Mouse (Mus musculus): ENCODE data around the gene Tmc4. TPM values are rescaled to one million over a fixed set of nuclear protein-coding genes. Genes with fewer than 3 reads are reported as not detected.
A peak's percentile ranks its signal among the peaks of the same experiment; 100 is the strongest.

Gene Tmc4
- polyA plus RNA-seq, 1 experiment: 229 TPM

DNA sequence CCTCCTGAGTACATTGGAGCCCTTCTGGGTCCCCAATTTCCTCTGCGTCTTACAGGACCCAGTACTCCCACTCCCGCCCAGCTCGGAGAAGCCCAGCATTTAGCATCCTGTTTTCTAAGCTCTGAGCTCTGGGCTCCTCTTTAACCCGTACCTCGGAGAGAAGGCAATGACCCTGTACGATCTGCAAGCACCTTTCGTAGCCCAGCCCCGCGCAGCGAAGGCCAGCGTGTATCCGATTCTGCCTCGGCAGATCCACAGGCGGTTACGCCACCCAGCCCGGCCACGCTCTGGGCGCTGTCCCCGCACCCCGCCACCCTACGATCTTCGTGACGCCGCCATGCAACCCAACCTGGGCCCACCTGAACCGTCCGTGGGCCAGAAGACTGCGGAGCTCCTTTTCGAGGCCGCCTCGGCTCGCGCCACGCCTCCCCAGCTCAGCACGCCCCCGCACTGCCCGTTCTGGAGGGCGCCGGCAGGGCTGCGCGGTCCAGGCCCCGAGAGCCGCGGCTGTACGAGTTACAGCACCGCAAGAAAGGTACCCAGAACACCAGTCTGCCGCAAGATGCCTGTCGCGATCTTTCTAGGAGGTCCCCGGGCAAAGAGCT, 15.1 kb upstream of the Tmc4 start, which contains the start of gene Tsen34:
Gene Tsen34 (plus strand): TSS at position 482 of the 605 bp plus-strand sequence.
- 1% methylated on average over 49 of the region's 49 CpGs for WGBS
- TF ChIP-seq POLR2A (IDR thresholded peaks at IDR 0.05; ENCODE audit: low read depth, low read length): peak; percentile 41; the same call in 1 of the 2 replicates
- TF ChIP-seq CTCF (IDR thresholded peaks at IDR 0.05; ENCODE audit: extremely low read depth, insufficient read length, insufficient replicate concordance, low read depth, low read length): no peak

DNA sequence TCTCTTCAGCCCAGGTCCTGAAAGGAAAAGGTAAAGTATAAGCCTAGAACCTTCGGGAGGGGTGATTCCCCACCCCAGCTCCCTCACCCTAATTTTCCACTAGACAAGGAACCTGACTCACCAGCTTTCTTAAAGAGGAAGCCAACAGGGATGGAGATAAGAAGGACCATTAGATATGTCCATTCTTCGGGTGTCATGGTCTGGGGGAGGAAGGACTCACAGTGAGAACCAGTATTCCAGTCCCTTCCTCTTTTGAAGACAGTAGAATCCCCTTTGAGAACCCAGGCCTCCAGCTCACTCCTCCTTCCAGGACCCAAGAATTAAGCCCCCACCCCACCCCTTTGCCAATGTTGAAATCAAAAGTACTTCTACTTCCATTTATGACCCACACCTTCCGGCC, 14.6 kb upstream of the Tmc4 start:
- 12% methylated on average over 3 of the region's 3 CpGs for WGBS

More for the DNA sequence above, 15.1 kb upstream of the Tmc4 start, which contains the start of gene Tsen34:
- peaks cover 9% of the 10 kb centered on the region; the same call in 1 of the 2 replicates for H3K4me1 ChIP-seq (ENCODE audit: control insufficient read depth, insufficient read depth, insufficient read length, low read length)
- H3K27me3 ChIP-seq (ENCODE audit: control insufficient read depth, insufficient read depth, low read length): no peaks in the 10 kb centered on the region
- H3K27ac ChIP-seq (ENCODE audit: insufficient read depth, low read depth, low read length): peak within 1 kb of the TSS; percentile 91
- peaks cover 3% of the 10 kb centered on the region for H3K36me3 ChIP-seq (ENCODE audit: control insufficient read depth, insufficient read depth, low read length)
- H3K4me3 ChIP-seq (ENCODE audit: low read depth, low read length): peak within 1 kb of the TSS; percentile 73

DNA sequence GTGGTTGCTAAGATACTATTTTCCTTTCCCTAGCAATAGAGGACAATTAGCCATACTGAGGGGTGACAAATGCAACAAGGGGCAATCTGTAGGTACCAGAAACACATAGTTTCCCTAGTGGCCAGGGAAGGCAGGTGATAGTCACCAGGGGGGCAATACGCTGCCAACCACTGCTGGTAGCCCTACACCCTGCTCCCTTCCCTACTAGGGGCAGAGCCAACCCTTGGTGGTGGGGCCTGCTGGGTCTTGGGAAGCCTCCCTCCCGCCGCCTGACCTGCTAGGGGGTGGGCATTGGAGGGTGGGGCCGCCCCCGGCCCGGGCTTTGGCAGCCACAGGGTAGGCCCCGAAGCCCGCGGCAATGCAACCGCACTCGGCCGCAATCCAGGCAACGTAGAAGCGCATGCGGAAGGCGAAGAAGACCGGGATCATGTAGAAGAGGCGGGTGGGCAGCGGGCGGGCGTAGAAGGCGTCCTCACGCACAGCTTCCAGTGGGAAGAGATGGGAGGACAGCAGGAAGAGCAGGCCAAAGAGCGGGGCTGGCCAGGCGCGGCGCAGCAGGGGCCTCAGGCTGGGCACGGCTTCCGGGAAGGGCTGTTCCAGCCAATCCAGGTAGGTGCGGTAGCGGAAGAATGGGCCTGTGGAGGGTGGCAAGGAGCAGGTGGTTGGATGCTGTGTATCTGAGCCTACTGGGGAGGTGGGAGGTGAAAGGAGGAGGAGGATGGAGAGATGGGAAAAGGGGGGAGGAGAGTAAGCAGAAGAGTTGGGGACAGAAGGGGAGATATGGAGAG, 8.2 kb upstream of the Tmc4 start:
- Histone ChIP-seq H3K36me3 (ENCODE audit: control insufficient read depth, insufficient read depth, low read length) (peaks cover 26% of the 10 kb centered on the region), H3K27me3 (ENCODE audit: control insufficient read depth, insufficient read depth, low read length) (no peaks in the 10 kb centered on the region), H3K4me3 (ENCODE audit: low read depth, low read length) (no peak overlapping the region), H3K27ac (ENCODE audit: insufficient read depth, low read depth, low read length) (no peak overlapping the region), H3K4me1 (ENCODE audit: control insufficient read depth, insufficient read depth, insufficient read length, low read length) (no peaks in the 10 kb centered on the region)
- 94% methylated on average over 31 of the region's 31 CpGs for WGBS
- no peak for TF ChIP-seq POLR2A (IDR thresholded peaks at IDR 0.05; ENCODE audit: low read depth, low read length)
- no peak for TF ChIP-seq CTCF (IDR thresholded peaks at IDR 0.05; ENCODE audit: extremely low read depth, insufficient read length, insufficient replicate concordance, low read depth, low read length)

More for the DNA sequence above, 14.6 kb upstream of the Tmc4 start:
- TF ChIP-seq POLR2A (IDR thresholded peaks at IDR 0.05; ENCODE audit: low read depth, low read length) (no peak), CTCF (IDR thresholded peaks at IDR 0.05; ENCODE audit: extremely low read depth, insufficient read length, insufficient replicate concordance, low read depth, low read length) (no peak)
- Histone ChIP-seq H3K27ac (ENCODE audit: insufficient read depth, low read depth, low read length) (no peak overlapping the region), H3K4me1 (ENCODE audit: control insufficient read depth, insufficient read depth, insufficient read length, low read length) (peaks cover 9% of the 10 kb centered on the region; the same call in 1 of the 2 replicates), H3K4me3 (ENCODE audit: low read depth, low read length) (peak overlapping the region; percentile 73), H3K27me3 (ENCODE audit: control insufficient read depth, insufficient read depth, low read length) (no peaks in the 10 kb centered on the region), H3K36me3 (ENCODE audit: control insufficient read depth, insufficient read depth, low read length) (peaks cover 4% of the 10 kb centered on the region)

DNA sequence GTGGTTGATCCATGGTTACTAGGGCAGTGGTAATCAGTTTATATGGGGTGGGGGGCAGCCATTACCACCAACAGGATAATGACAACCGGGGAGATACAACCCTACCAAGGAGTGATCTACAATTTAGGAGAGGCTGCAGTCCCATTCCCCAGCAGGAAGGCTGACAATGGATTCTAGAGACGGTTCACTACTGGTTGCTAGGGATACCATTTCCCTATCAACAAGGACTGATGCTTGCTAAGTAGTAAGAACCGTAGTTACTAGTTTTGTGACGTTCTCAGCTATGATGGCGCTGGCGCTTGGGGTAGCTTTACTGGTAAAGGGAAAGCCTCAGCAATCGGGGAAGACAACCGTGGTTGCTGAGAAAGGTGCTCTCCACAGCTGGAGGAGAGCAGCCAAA, 7.3 kb upstream of the Tmc4 start:
- WGBS: 89% methylated on average over 8 of the region's 8 CpGs
- Histone ChIP-seq H3K27ac (ENCODE audit: insufficient read depth, low read depth, low read length) (no peak overlapping the region), H3K27me3 (ENCODE audit: control insufficient read depth, insufficient read depth, low read length) (no peaks in the 10 kb centered on the region), H3K4me3 (ENCODE audit: low read depth, low read length) (no peak overlapping the region), H3K36me3 (ENCODE audit: control insufficient read depth, insufficient read depth, low read length) (peaks cover 28% of the 10 kb centered on the region), H3K4me1 (ENCODE audit: control insufficient read depth, insufficient read depth, insufficient read length, low read length) (no peaks in the 10 kb centered on the region)
- TF ChIP-seq POLR2A (IDR thresholded peaks at IDR 0.05; ENCODE audit: low read depth, low read length) (no peak), CTCF (IDR thresholded peaks at IDR 0.05; ENCODE audit: extremely low read depth, insufficient read length, insufficient replicate concordance, low read depth, low read length) (no peak)

DNA sequence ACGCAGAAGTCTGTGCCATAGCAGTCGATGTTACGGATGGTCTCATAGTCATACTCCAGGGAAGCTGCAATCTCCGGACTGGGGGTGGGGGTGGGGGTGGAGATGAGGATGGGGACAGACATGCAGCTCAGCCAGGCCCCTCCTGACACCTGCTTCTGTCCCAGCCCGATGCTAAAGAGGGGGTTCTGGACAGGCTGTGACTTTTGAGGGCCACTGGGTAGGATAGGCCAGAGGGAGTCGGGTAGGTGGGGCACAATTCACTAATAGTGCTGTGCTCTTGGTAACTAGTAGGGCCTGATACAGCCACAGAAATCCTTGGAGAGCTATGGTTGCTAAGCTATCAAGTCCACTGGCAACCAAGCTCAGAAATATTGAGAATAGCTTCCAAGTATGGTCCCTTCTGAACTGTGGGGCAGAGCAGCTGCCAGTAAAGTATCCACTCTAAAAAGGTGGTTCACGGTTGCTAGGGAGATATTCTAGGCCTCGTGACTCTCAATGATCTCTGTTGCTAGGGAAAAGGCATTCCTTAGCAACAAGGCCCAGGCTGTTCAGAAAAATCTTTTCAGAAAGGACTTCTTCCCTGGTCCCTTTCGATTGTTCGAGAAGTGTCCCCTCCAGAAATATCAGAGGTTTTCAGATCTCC, 6.7 kb upstream of the Tmc4 start:
- 87% methylated on average over 10 of the region's 10 CpGs for WGBS
- no peak overlapping the region for H3K4me3 ChIP-seq (ENCODE audit: low read depth, low read length)
- peaks cover 29% of the 10 kb centered on the region for H3K36me3 ChIP-seq (ENCODE audit: control insufficient read depth, insufficient read depth, low read length)
- H3K27me3 ChIP-seq (ENCODE audit: control insufficient read depth, insufficient read depth, low read length): no peaks in the 10 kb centered on the region
- no peak overlapping the region for H3K27ac ChIP-seq (ENCODE audit: insufficient read depth, low read depth, low read length)
- H3K4me1 ChIP-seq (ENCODE audit: control insufficient read depth, insufficient read depth, insufficient read length, low read length): no peaks in the 10 kb centered on the region
- TF ChIP-seq POLR2A (IDR thresholded peaks at IDR 0.05; ENCODE audit: low read depth, low read length) (no peak), CTCF (IDR thresholded peaks at IDR 0.05; ENCODE audit: extremely low read depth, insufficient read length, insufficient replicate concordance, low read depth, low read length) (no peak)

DNA sequence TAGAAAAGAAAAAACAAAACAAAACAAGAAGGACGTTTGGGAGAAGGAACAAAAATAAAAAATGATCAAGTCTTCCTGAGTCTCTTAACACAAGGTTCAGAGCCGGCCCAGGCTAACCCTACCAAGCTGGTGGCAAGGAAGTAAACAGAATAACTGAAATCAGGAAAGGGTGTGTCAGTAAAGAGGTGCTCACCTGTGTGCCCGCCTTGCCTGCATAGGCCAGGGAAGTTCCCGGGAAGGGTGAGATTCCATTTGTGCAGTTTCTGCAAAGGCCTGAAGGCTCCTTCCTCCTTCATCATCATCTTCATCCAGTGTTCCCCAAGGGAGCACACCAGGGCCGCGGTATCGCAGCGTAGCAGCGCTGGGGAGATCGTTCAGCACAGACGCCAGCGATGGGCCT, 982 bp downstream of the Tmc4 start:
- no peak for TF ChIP-seq CTCF (IDR thresholded peaks at IDR 0.05; ENCODE audit: extremely low read depth, insufficient read length, insufficient replicate concordance, low read depth, low read length)
- Histone ChIP-seq H3K27me3 (ENCODE audit: control insufficient read depth, insufficient read depth, low read length) (no peaks in the 10 kb centered on the region), H3K27ac (ENCODE audit: insufficient read depth, low read depth, low read length) (peak overlapping the region; percentile 96), H3K4me1 (ENCODE audit: control insufficient read depth, insufficient read depth, insufficient read length, low read length) (peaks cover 2% of the 10 kb centered on the region; the same call in 1 of the 2 replicates), H3K36me3 (ENCODE audit: control insufficient read depth, insufficient read depth, low read length) (peaks cover 37% of the 10 kb centered on the region), H3K4me3 (ENCODE audit: low read depth, low read length) (peak overlapping the region; percentile 69)
- 24% methylated on average over 12 of the region's 12 CpGs for WGBS

DNA sequence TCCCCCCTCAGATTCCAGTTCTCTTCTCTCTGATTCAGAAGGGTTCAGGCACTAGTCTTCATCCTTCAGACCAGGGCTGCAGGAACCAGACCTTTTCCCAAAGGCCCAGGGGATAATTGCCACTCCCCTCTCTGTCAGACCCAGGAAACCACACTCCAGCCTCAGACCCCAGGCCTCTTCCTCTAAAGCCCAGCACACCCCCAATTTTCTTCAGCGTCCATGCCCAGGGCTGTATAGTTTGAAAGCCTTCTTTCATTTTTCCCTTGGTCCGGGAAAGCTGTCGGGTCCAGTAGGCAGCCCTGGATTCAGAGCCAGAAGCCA, 2.2 kb downstream of the Tmc4 start:
- TF ChIP-seq POLR2A (IDR thresholded peaks at IDR 0.05; ENCODE audit: low read depth, low read length) (no peak), CTCF (IDR thresholded peaks at IDR 0.05; ENCODE audit: extremely low read depth, insufficient read length, insufficient replicate concordance, low read depth, low read length) (no peak)
- H3K4me3 ChIP-seq (ENCODE audit: low read depth, low read length): no peak overlapping the region
- H3K36me3 ChIP-seq (ENCODE audit: control insufficient read depth, insufficient read depth, low read length): peaks cover 39% of the 10 kb centered on the region
- no peaks in the 10 kb centered on the region for H3K27me3 ChIP-seq (ENCODE audit: control insufficient read depth, insufficient read depth, low read length)
- H3K4me1 ChIP-seq (ENCODE audit: control insufficient read depth, insufficient read depth, insufficient read length, low read length): peaks cover 2% of the 10 kb centered on the region; the same call in 1 of the 2 replicates
- WGBS: 82% methylated on average over 3 of the region's 3 CpGs
- H3K27ac ChIP-seq (ENCODE audit: insufficient read depth, low read depth, low read length): no peak overlapping the region

Measured in small intestine, adult 2 months (tissue).